Mouse (Mus musculus) liver, embryonic 12.5 days (tissue): ENCODE data around the gene Srl. TPM values are rescaled to one million over a fixed set of nuclear protein-coding genes. Genes with fewer than 3 reads are reported as not detected.

ENCODE experiments used
- ATAC-seq: fragments of 200-750 bp; cut with Nextera tagmentation; 2 replicates; pipeline ENCODE4 v1.8.0; 2017; ENCODE audit warnings: moderate number of reproducible peaks, mild to moderate bottlenecking, moderate library complexity
- H3K27ac ChIP-seq: fragments of 300-500 bp; sonication (generic); 2 replicates; pipeline ENCODE4 v1.5.1; 2016; ENCODE audit warnings: mild to moderate bottlenecking
- H3K27me3 ChIP-seq: fragments of 300-500 bp; sonication (generic); replicated peaks from 2 replicates; pipeline ENCODE4 v1.6.1; 2016; ENCODE audit warnings: mild to moderate bottlenecking, moderate library complexity
- H3K36me3 ChIP-seq: fragments of 300-500 bp; sonication (generic); 2 replicates; pipeline ENCODE4 v1.6.1; 2016; ENCODE audit warnings: mild to moderate bottlenecking, moderate library complexity
- H3K4me1 ChIP-seq: fragments of 300-500 bp; sonication (generic); 2 replicates; pipeline ENCODE4 v1.6.1; 2016
- H3K4me2 ChIP-seq: fragments of 300-500 bp; sonication (generic); 2 replicates; pipeline ENCODE4 v1.6.1; 2016; ENCODE audit warnings: mild to moderate bottlenecking, moderate library complexity
- H3K4me3 ChIP-seq: fragments of 300-500 bp; sonication (generic); 2 replicates; pipeline ENCODE4 v1.5.1; 2016; ENCODE audit warnings: mild to moderate bottlenecking, moderate library complexity
- H3K9ac ChIP-seq: fragments of 300-500 bp; sonication (generic); 2 replicates; pipeline ENCODE4 v1.6.1; 2016; ENCODE audit warnings: mild to moderate bottlenecking, moderate library complexity
- H3K9me3 ChIP-seq: fragments of 300-500 bp; sonication (generic); replicated peaks from 2 replicates; pipeline ENCODE4 v1.6.1; 2016; ENCODE audit warnings: mild to moderate bottlenecking, moderate library complexity
- WGBS: fragments of 180-500 bp; shearing (Covaris S2); methylation state at CpG from one replicate; pipeline ENCODE4 v1.1.7; 2016; ENCODE audit not compliant: insufficient replicate concordance; 5-methylcytosine and 5-hydroxymethylcytosine counted together
- polyA plus RNA-seq: library from polyadenylated mRNA; unstranded; fragments of >200 nt; fragmentation: Nextera tagmentation; extraction: Ambion mirVana; gene quantifications from 2 replicates; pipeline ENCODE4 v1.2.1, GENCODE M21; 2016

Srl gene
- polyA plus RNA-seq, 1 experiment from 2014 or later: 5.6 TPM

GRCm38 (mm10) chr16:4551056-4551455, 9.4 kb upstream of the Srl start:
- Histone ChIP-seq H3K4me2 (0 out of 2 replicates have a peak overlapping the region, but pooled peaks have one; percentile 17), H3K36me3 (peaks cover 60% of the 10 kb centered on the region)

DNA sequence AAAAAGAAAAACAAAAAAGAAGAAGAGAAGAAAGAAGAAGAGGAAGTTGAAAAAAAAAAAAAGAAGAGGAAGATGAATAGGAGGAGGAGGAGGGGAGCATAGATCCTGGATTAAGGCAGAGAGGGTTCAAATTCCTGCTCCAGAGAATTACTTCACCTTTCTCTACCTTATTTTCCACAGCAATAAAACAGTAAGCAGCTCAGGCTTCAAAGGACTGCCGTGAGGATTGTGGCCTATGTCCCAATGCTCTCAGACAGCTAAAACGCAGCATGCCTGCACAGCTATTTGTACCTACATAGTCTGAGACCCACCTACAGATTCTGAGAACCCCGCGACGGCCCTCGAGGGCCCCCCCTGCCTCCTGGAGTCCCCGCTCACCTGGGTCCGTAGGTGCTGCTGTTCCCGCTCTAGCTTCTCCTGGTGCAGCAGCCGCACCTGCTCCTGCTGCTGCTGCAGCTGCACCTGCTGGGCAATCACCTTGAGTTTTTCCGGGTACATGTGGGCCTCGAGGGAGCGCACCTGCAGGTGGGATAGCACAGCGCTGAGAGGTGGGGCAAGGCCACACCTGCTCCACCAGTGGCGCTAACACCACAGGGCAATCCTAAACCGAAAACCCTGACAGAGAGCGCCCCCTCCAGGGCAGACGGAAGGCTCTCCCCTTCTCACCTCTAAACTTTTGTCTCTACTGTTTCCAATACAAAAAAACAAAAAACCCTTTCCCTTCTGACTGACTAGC, 7.5 kb upstream of the Srl start:
- H3K4me3 ChIP-seq: no peak overlapping the region
- H3K27me3 ChIP-seq: no peaks in the 10 kb centered on the region
- no peak overlapping the region for H3K9ac ChIP-seq
- H3K9me3 ChIP-seq: no peaks in the 10 kb centered on the region
- WGBS: 86% methylated on average over 18 of the region's 18 CpGs
- H3K36me3 ChIP-seq: peaks cover 70% of the 10 kb centered on the region
- ATAC-seq: no peak
- peaks cover 35% of the 10 kb centered on the region for H3K4me1 ChIP-seq
- H3K4me2 ChIP-seq: no peak overlapping the region
- H3K27ac ChIP-seq: no peak overlapping the region

More at GRCm38 (mm10) chr16:4551056-4551455, 9.4 kb upstream of the Srl start:
- no peaks in the 10 kb centered on the region for H3K27me3 ChIP-seq
- H3K4me3 ChIP-seq: no peak overlapping the region
- H3K27ac ChIP-seq: peak overlapping the region; percentile 90
- H3K4me1 ChIP-seq: peaks cover 51% of the 10 kb centered on the region
- WGBS: 43% methylated on average over 13 of the region's 13 CpGs
- ATAC-seq: no peak; the same call in 1 of the 2 replicates
- no peaks in the 10 kb centered on the region for H3K9me3 ChIP-seq
- no peak overlapping the region for H3K9ac ChIP-seq

DNA sequence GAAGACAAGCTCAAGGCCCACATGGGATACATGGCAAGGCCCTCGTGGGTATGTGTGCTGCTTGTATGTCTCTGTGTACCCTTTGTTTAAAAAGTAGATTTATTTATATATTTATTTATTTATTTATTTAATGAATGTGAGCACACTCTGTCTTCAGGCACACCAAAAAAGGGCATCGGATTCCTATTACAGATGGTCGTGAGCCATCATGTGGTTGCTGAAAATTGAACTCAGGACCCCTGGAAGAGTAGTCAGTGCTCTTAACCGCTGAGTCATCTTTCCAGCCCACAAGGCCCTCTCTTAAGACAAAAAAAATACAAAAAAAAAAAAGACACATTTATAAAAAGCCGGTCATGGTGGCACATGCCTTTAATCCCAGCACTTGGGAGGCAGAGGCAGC, 6.0 kb upstream of the Srl start:
- H3K4me3 ChIP-seq: no peak overlapping the region
- H3K9ac ChIP-seq: no peak overlapping the region
- H3K4me1 ChIP-seq: peaks cover 25% of the 10 kb centered on the region
- no peak overlapping the region for H3K27ac ChIP-seq
- 76% methylated on average over 5 of the region's 5 CpGs for WGBS
- no peaks in the 10 kb centered on the region for H3K27me3 ChIP-seq
- H3K9me3 ChIP-seq: no peaks in the 10 kb centered on the region
- H3K36me3 ChIP-seq: peaks cover 71% of the 10 kb centered on the region
- H3K4me2 ChIP-seq: no peak overlapping the region
- no peak for ATAC-seq

- ATAC-seq: no peak
- 82% methylated on average over 8 of the region's 8 CpGs for WGBS
- no peak overlapping the region for H3K27ac ChIP-seq
- H3K4me2 ChIP-seq: no peak overlapping the region
- H3K27me3 ChIP-seq: no peaks in the 10 kb centered on the region
- no peaks in the 10 kb centered on the region for H3K9me3 ChIP-seq
- peaks cover 23% of the 10 kb centered on the region for H3K4me1 ChIP-seq
- no peak overlapping the region for H3K4me3 ChIP-seq
- no peak overlapping the region for H3K9ac ChIP-seq
- H3K36me3 ChIP-seq: peaks cover 69% of the 10 kb centered on the region
Measured at GRCm38 (mm10) chr16:4546838-4547237, 5.2 kb upstream of the Srl start.

DNA sequence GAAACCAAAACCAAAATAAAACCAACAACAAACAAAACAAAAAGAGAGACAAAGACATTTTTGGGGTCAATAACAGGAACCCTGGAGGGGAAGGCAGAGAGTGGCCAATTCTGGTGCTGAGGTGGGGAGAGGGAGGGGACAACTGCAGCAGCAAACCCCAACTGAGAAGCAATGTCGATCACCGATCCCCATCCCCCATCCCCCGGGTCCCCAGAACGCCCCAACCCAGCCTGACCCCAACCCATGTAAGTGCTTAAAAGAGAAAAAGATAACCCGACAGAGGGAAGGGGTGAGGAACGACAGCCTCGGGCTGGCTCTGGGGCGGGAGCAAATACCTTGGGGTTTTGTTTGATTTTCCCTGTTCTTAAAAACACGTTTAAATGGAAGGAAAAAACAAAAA, 3.2 kb upstream of the Srl start:
- no peaks in the 10 kb centered on the region for H3K9me3 ChIP-seq
- no peak for ATAC-seq
- H3K36me3 ChIP-seq: peaks cover 54% of the 10 kb centered on the region
- H3K9ac ChIP-seq: no peak overlapping the region
- no peak overlapping the region for H3K27ac ChIP-seq
- H3K27me3 ChIP-seq: no peaks in the 10 kb centered on the region
- H3K4me3 ChIP-seq: no peak overlapping the region
- no peak overlapping the region for H3K4me2 ChIP-seq
- WGBS: 70% methylated on average over 9 of the region's 9 CpGs
- peaks cover 25% of the 10 kb centered on the region for H3K4me1 ChIP-seq

GRCm38 (mm10) chr16:4543266-4543665, 1.6 kb upstream of the Srl start:
- WGBS: 73% methylated on average over 3 of the region's 3 CpGs

DNA sequence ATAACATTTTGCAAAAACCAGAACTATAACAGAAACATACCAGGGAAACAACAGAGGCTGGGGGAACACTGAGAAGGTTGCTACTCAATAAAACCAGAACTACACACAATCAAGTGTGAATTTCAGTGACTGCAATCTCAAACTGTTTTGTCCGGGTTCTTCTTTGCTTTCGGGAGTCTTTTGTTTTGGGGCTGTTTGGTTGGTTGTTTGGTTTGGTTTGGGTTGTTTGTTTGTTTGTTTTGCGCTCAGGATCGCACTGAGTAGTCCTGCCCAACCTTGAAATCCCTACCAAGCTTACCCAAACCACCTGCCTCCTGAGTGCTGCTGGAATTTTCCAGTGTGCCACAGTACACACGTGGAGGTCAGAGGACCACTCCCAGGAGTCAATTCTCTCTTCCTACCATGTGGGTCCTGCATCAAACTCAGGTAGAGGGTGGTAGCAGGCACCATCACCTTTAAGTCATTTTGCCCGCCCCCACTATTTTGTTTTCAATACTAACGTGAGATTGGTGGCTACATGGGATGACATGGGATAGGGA, 689 bp upstream of the Srl start:
- H3K4me3 ChIP-seq: peak overlapping the region; percentile 58
- peak overlapping the region; percentile 74 for H3K27ac ChIP-seq
- peak overlapping the region; percentile 79 for H3K4me2 ChIP-seq
- WGBS: 44% methylated on average over 7 of the region's 7 CpGs
- no peaks in the 10 kb centered on the region for H3K9me3 ChIP-seq
- peaks cover 25% of the 10 kb centered on the region for H3K4me1 ChIP-seq
- no peaks in the 10 kb centered on the region for H3K27me3 ChIP-seq
- ATAC-seq: no peak
- peak overlapping the region; percentile 43 for H3K9ac ChIP-seq
- H3K36me3 ChIP-seq: peaks cover 31% of the 10 kb centered on the region

More at GRCm38 (mm10) chr16:4543266-4543665, 1.6 kb upstream of the Srl start:
- Histone ChIP-seq H3K36me3 (peaks cover 39% of the 10 kb centered on the region), H3K27me3 (no peaks in the 10 kb centered on the region), H3K27ac (peak overlapping the region; percentile 20), H3K9me3 (no peaks in the 10 kb centered on the region), H3K4me1 (peaks cover 25% of the 10 kb centered on the region), H3K4me3 (no peak overlapping the region), H3K4me2 (no peak overlapping the region), H3K9ac (no peak overlapping the region)
- ATAC-seq: no peak

GRCm38 (mm10) chr16:4541033-4541432, 583 bp downstream of the Srl start:
- Histone ChIP-seq H3K27me3 (no peaks in the 10 kb centered on the region), H3K4me2 (peak overlapping the region; percentile 79), H3K27ac (no peak overlapping the region; the same call in 1 of the 2 replicates), H3K9me3 (no peaks in the 10 kb centered on the region), H3K4me1 (peaks cover 25% of the 10 kb centered on the region), H3K36me3 (peaks cover 18% of the 10 kb centered on the region), H3K9ac (peak overlapping the region; percentile 66), H3K4me3 (peak overlapping the region; percentile 58)
- no peak for ATAC-seq
- WGBS: 45% methylated on average over 4 of the region's 4 CpGs

DNA sequence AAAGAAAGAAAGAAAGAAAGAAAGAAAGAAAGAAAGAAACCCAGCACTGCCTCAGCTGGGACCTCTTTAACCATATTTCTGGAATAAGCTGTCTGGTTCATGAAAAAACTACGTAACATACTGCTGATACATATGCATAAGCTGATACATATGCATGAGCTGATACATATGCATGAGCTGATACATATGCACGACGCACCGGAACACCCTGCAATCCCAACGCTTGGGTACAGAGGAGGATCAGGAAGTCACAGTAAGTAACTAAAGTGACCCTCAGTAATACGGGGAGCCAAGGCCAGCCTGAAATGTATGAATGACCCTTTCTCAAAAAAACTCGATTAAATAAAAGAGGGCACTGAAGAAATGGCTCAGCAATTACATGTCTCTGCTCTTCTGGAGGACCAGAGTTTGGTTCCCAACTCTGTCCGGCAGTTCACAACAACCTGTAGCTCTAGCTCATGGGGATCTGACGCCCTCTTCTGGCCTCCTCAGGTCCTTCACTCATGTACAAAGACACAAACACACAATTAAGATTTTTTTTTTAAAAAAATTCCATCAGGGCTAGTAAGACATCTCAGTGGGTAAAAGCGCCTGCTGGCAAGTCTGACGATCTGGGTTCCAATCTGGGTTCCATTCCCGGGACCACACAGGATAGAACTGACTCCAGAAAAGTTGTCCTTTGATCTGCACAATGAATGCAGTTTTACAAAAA, 1.4 kb downstream of the Srl start:
- no peak overlapping the region for H3K4me3 ChIP-seq
- peaks cover 10% of the 10 kb centered on the region for H3K36me3 ChIP-seq
- no peak overlapping the region for H3K9ac ChIP-seq
- no peaks in the 10 kb centered on the region for H3K9me3 ChIP-seq
- H3K4me1 ChIP-seq: peaks cover 25% of the 10 kb centered on the region
- H3K4me2 ChIP-seq: no peak overlapping the region
- no peak overlapping the region for H3K27ac ChIP-seq
- 79% methylated on average over 12 of the region's 12 CpGs for WGBS
- no peak for ATAC-seq
- no peaks in the 10 kb centered on the region for H3K27me3 ChIP-seq

- ATAC-seq: no peak
- no peaks in the 10 kb centered on the region for H3K27me3 ChIP-seq
- 75% methylated on average over 4 of the region's 4 CpGs for WGBS
- no peak overlapping the region for H3K4me2 ChIP-seq
- peaks cover 25% of the 10 kb centered on the region for H3K4me1 ChIP-seq
- H3K4me3 ChIP-seq: no peak overlapping the region
- no peak overlapping the region for H3K27ac ChIP-seq
- H3K9ac ChIP-seq: no peak overlapping the region
- H3K36me3 ChIP-seq: peaks cover 5% of the 10 kb centered on the region
- no peaks in the 10 kb centered on the region for H3K9me3 ChIP-seq
Measured at GRCm38 (mm10) chr16:4539521-4539920, 2.1 kb downstream of the Srl start.

GRCm38 (mm10) chr16:4537616-4538358, 3.8 kb downstream of the Srl start:
- Histone ChIP-seq H3K27ac (no peak overlapping the region), H3K4me3 (no peak overlapping the region), H3K9ac (no peak overlapping the region), H3K9me3 (no peaks in the 10 kb centered on the region), H3K4me1 (peaks cover 18% of the 10 kb centered on the region), H3K4me2 (no peak overlapping the region), H3K27me3 (no peaks in the 10 kb centered on the region), H3K36me3 (no peaks in the 10 kb centered on the region)
- ATAC-seq: no peak
- WGBS: 42% methylated on average over 3 of the region's 3 CpGs
